Mouse (Mus musculus) liver, postnatal 0 days (tissue): ENCODE data around the gene Wdhd1. TPM values are rescaled to one million over a fixed set of nuclear protein-coding genes. Genes with fewer than 3 reads are reported as not detected.

Experiments used
- ATAC-seq: fragments of 200-750 bp; cut with Nextera tagmentation; 2 replicates; pipeline ENCODE4 v1.8.0; 2017; ENCODE audit warnings: mild to moderate bottlenecking, moderate library complexity
- DNase-seq: peaks from one replicate; pipeline ENCODE4 v3.0.0-alpha.2; 2016
- H3K27ac ChIP-seq: fragments of 300-500 bp; sonication (generic); 2 replicates; pipeline ENCODE4 v1.5.1; 2014; ENCODE audit warnings: antibody characterized with exemption, moderate library complexity, mild to moderate bottlenecking, low read depth
- H3K27me3 ChIP-seq: fragments of 300-500 bp; sonication (generic); 2 replicates; pipeline ENCODE4 v1.6.1; 2014; ENCODE audit warnings: low read length, control low read depth, mixed read lengths; ENCODE audit not compliant: insufficient read depth
- H3K36me3 ChIP-seq: fragments of 300-500 bp; sonication (generic); replicated peaks from 2 replicates; pipeline ENCODE4 v1.6.1; 2014; ENCODE audit warnings: mild to moderate bottlenecking, control low read depth, low read length, moderate library complexity, mixed read lengths; ENCODE audit not compliant: insufficient read depth
- H3K4me1 ChIP-seq: fragments of 300-500 bp; sonication (generic); 2 replicates; pipeline ENCODE4 v1.6.1; 2014; ENCODE audit warnings: antibody characterized with exemption, mild to moderate bottlenecking, control low read depth; ENCODE audit not compliant: insufficient read depth
- H3K4me2 ChIP-seq: fragments of 300-500 bp; sonication (generic); 2 replicates; pipeline ENCODE4 v1.6.1; 2014; ENCODE audit warnings: low read depth, mild to moderate bottlenecking, low read length, moderate library complexity, mixed read lengths
- H3K4me3 ChIP-seq: fragments of 300-500 bp; sonication (generic); 2 replicates; pipeline ENCODE4 v1.5.1; 2014; ENCODE audit warnings: low read depth, low read length
- H3K9ac ChIP-seq: fragments of 300-500 bp; sonication (generic); replicated peaks from 2 replicates; pipeline ENCODE4 v1.6.1; 2014; ENCODE audit warnings: mild to moderate bottlenecking, moderate library complexity
- H3K9me3 ChIP-seq: fragments of 300-500 bp; sonication (generic); 2 replicates; pipeline ENCODE4 v1.6.1; 2016; ENCODE audit warnings: mild to moderate bottlenecking, control low read depth, low read length, mixed read lengths
- CTCF ChIP-seq: sonication (generic); IDR thresholded peaks from 2 replicates; pipeline ENCODE4 v1.5.1; 2016; ENCODE audit warnings: antibody characterized with exemption, low read depth
- EP300 ChIP-seq: IDR thresholded peaks from 2 replicates; pipeline ENCODE4 v1.6.1; 2016; ENCODE audit warnings: antibody characterized with exemption, low read depth, mild to moderate bottlenecking
- WGBS: fragments of 180-500 bp; shearing (Covaris S2); extraction: QIAGEN DNeasy Blood & Tissue Kit; methylation state at CpG from one replicate; pipeline ENCODE4 v1.1.7; 2014; ENCODE audit not compliant: insufficient replicate concordance; 5-methylcytosine and 5-hydroxymethylcytosine counted together
- polyA plus RNA-seq: library from polyadenylated mRNA; unstranded; fragments of >200 nt; fragmentation: Nextera tagmentation; extraction: Ambion mirVana; gene quantifications from 2 replicates; pipeline ENCODE4 v1.2.1, GENCODE M21; 2015

Wdhd1 gene
- polyA plus RNA-seq, 1 experiment from 2014 or later = 13.7 TPM

DNA sequence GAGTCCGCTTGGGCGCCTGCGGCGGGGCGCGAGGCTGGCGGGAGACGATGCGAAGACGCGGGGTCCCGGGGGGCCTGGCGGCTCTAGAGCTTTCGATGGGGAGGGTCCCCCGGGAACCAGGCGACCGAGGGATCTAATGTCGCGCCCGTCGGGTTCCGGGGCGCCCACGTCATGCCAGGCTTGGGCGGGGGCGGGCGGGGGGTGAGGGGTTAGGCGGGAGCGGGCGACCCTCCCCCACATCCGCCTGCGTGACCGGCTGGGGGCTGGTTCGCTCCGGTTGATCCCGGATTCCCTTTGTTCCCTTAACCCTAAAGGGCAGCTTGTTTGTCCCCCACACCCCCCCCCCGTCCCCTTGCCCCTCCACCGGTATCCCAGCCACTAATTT lies 21.7 kb upstream of the Wdhd1 start:
- Histone ChIP-seq H3K4me1 (peaks cover 33% of the 10 kb centered on the region), H3K9me3 (no peaks in the 10 kb centered on the region), H3K27ac (peak overlapping the region; percentile 92), H3K9ac (peak overlapping the region; percentile 81), H3K4me3 (peak overlapping the region; percentile 75), H3K27me3 (no peaks in the 10 kb centered on the region), H3K36me3 (peaks cover 4% of the 10 kb centered on the region; the same call in 1 of the 2 replicates), H3K4me2 (peak overlapping the region; percentile 80)
- peak; percentile 66 for ATAC-seq
- TF ChIP-seq EP300 (no peak), CTCF (no peak)
- DNase-seq = no peak
- under 1% methylated on average over 32 of the region's 38 CpGs for WGBS

DNA sequence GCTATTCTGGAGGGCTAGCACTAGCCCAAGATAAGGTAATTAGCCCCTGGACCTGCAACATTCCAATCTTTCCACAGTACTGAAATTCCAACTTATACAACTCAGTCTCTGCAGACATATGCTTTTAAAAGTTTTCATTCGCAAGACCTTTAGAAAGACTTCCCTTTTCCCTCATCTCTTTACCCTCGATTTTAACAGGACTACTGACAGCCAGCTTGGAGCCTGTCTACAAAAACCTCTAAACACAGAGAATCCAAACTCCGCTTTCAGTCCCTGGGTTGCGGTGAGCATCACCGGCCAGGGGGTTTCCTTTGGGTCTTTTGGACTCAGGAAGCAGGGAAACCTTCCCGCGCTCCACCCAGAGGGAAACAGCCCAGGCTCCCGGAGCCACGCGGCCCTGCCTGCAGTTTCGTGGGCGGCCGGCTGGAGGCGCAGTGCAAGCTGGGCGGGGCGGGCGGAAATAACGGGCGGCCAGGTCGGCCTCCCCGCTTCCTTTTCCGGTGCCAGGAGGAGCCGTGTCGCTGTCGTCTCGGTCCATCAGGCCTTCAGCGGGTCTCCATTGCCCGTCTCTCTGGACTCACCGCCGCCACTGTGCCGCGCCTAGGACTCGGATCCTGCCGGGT lies 21.2 kb upstream of the Wdhd1 start, which contains the start of gene Mapk1ip1l:
TSS of gene Mapk1ip1l (plus strand) at position 482 of the 623 bp plus-strand sequence.
- DNase-seq (peak; percentile 94), ATAC-seq (peak; percentile 91)
- under 1% methylated on average over 34 of the region's 34 CpGs for WGBS
- Histone ChIP-seq H3K4me1 (peaks cover 29% of the 10 kb centered on the region), H3K27ac (peak within 1 kb of the TSS; percentile 92), H3K9me3 (no peaks in the 10 kb centered on the region), H3K4me2 (peak within 1 kb of the TSS; percentile 80), H3K4me3 (peak within 1 kb of the TSS; percentile 75), H3K36me3 (peaks cover 4% of the 10 kb centered on the region; the same call in 1 of the 2 replicates), H3K27me3 (no peaks in the 10 kb centered on the region), H3K9ac (peak within 1 kb of the TSS; percentile 81)
- TF ChIP-seq EP300 = 0 out of 2 replicates have a peak, but pooled peaks have one; percentile 16
- peak; percentile 99 for TF ChIP-seq CTCF

DNA sequence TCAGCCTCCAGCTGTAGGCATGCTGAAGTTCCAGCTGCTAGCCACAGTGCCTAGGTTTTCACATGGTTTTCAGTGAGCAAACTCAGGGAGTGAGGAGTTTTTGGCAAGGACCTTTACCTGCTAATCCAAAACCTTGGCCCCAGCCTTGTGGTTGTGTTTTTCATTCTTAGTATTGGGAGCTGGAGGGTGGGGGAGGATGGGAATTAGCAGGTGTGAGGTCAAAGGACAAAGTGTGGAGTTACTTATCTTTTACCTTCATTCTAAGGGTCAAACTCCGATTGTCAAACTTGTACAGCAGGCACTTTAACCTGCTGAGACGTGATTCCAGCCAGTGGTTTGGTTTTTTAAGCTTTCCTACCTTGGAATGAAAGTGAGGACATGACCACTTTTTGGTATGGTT lies 19.6 kb upstream of the Wdhd1 start:
- Histone ChIP-seq H3K9me3 (no peaks in the 10 kb centered on the region), H3K4me1 (peaks cover 33% of the 10 kb centered on the region), H3K4me3 (no peak overlapping the region), H3K36me3 (no peaks in the 10 kb centered on the region), H3K27ac (peak overlapping the region; percentile 65), H3K9ac (no peak overlapping the region), H3K4me2 (0 out of 2 replicates have a peak overlapping the region, but pooled peaks have one; percentile 16), H3K27me3 (no peaks in the 10 kb centered on the region)
- DNase-seq = no peak
- ATAC-seq = no peak
- TF ChIP-seq EP300 (no peak), CTCF (no peak)
- WGBS = 64% methylated on average over 2 of the region's 2 CpGs

DNA sequence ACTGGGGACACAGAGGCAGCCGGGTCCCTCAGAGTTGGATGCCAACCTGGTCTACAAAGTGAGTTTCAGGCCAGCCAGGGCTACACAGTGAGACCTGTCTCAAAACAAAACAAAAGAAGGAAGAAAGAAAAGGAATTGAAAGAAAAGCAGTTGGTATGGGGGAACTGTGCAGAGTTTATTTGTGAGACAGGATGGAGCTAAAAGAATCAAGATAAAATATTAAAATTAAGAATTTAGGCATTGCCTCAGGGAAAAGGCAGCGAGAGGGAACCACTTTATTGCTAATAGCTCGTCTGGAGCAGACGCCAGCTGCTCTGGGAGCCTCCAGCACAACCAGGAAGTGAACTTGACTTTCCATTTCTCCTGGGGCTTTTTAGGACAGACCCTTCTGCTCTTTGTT lies 17.5 kb upstream of the Wdhd1 start:
- DNase-seq = no peak
- Histone ChIP-seq H3K4me3 (no peak overlapping the region), H3K27ac (peak overlapping the region; percentile 46), H3K4me2 (peak overlapping the region; percentile 5; the same call in 1 of the 2 replicates), H3K36me3 (peaks cover 14% of the 10 kb centered on the region), H3K9ac (no peak overlapping the region; the same call in 1 of the 2 replicates), H3K9me3 (no peaks in the 10 kb centered on the region), H3K4me1 (peaks cover 22% of the 10 kb centered on the region), H3K27me3 (no peaks in the 10 kb centered on the region)
- TF ChIP-seq CTCF (no peak), EP300 (no peak)
- WGBS = 45% methylated on average over 4 of the region's 4 CpGs
- no peak for ATAC-seq

DNA sequence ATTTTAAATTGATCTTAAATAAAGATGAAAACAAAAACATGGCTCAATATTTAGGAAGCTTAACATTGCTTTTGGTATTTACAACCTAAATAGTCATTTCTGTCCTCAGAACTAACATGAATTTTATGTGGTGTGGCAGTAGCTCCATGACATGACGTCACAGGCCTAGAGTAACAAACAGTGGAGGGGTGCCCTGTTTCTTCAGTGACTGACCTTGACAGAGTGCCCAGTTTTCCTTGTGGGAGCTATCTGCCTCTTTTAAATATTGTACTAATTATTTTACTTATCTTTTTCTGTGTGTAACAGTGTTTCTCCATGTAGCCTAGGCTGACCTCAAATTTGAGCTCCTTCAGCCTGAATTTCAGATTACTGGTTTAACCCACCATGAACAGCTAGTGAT lies 15.1 kb upstream of the Wdhd1 start:
- no peak overlapping the region for H3K4me3 ChIP-seq
- no peaks in the 10 kb centered on the region for H3K9me3 ChIP-seq
- WGBS = 62% methylated on average over 1 of the region's 1 CpGs
- peaks cover 18% of the 10 kb centered on the region for H3K4me1 ChIP-seq
- H3K27me3 ChIP-seq = no peaks in the 10 kb centered on the region
- H3K4me2 ChIP-seq = no peak overlapping the region
- peaks cover 14% of the 10 kb centered on the region for H3K36me3 ChIP-seq
- TF ChIP-seq CTCF = no peak
- no peak for TF ChIP-seq EP300
- H3K27ac ChIP-seq = peak overlapping the region; percentile 34; the same call in 1 of the 2 replicates
- ATAC-seq (peak; percentile 58; the same call in 1 of the 2 replicates), DNase-seq (no peak)
- H3K9ac ChIP-seq = no peak overlapping the region

DNA sequence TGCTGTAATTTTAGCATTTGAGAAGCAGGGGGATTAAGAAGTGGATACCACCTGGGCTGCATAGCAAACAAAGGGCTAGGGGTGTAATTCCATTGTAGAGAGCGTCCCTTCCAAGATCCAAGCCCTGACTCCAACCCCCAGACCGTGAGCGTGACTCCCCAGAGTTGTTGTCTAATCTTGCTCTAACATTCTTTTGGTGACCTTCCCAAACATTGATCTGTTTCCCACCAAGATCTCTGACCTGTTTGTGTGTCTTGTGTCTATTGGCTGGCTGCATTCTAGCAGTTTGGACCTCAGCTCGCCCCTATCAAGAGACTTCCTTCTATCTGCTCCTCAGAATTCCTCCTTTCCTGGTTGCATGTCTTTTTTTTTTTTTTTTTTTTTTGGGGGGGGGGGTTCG lies 10.4 kb upstream of the Wdhd1 start:
- Histone ChIP-seq H3K27me3 (no peaks in the 10 kb centered on the region), H3K4me3 (no peak overlapping the region), H3K4me1 (peaks cover 17% of the 10 kb centered on the region), H3K4me2 (no peak overlapping the region), H3K36me3 (peaks cover 14% of the 10 kb centered on the region), H3K27ac (no peak overlapping the region), H3K9me3 (no peaks in the 10 kb centered on the region), H3K9ac (no peak overlapping the region)
- no peak for DNase-seq
- no peak for TF ChIP-seq EP300
- no peak for TF ChIP-seq CTCF
- 58% methylated on average over 5 of the region's 5 CpGs for WGBS
- no peak for ATAC-seq
